Mouse (Mus musculus) ES-Bruce4 (cell line): ENCODE results near the gene Ccdc159.

Experiments used
- CTCF ChIP-seq: IDR thresholded peaks from one replicate; pipeline ENCODE4 v1.8.1; 2011; ENCODE audit warnings: low read depth, low read length
- EP300 ChIP-seq: IDR thresholded peaks from 2 replicates; pipeline ENCODE4 v1.6.1; 2011; ENCODE audit warnings: low read depth, low read length; ENCODE audit not compliant: insufficient read depth

GRCm38 (mm10) chr9:21983911-21984310, 56.6 kb downstream of the Ccdc159 start:
- TF ChIP-seq CTCF (no peak), EP300 (no peak)
